Mouse (Mus musculus) spleen, adult 2 months (tissue): ENCODE data around the gene Med17. TPM values are rescaled to one million over a fixed set of nuclear protein-coding genes. Genes with fewer than 3 reads are reported as not detected.

Experiments
- DNase-seq, 2 experiments: peaks; one replicate each; pipeline versions ENCODE4 v3.0.0 to v3.0.0-alpha.2; 2012 to 2021; ENCODE audit warnings: low spot score in 2 of 2, low read depth in 1 of 2
- H3K27ac ChIP-seq: fragments of 200-500 bp; 2 replicates; pipeline ENCODE4 v1.5.1; 2012; ENCODE audit warnings: low read length, inconsistent platforms; ENCODE audit not compliant: insufficient read depth
- H3K27me3 ChIP-seq: fragments of 200-500 bp; 2 replicates; pipeline ENCODE4 v1.6.1; 2012; ENCODE audit warnings: mild to moderate bottlenecking, moderate library complexity, low read length, inconsistent platforms; ENCODE audit not compliant: control insufficient read depth, insufficient read depth
- H3K36me3 ChIP-seq: fragments of 200-500 bp; 2 replicates; pipeline ENCODE4 v1.6.1; 2012; ENCODE audit warnings: mild to moderate bottlenecking, low read length, inconsistent platforms; ENCODE audit not compliant: control insufficient read depth, insufficient read depth
- H3K4me1 ChIP-seq: fragments of 200-500 bp; 2 replicates; pipeline ENCODE4 v1.6.1; 2011; ENCODE audit warnings: inconsistent platforms; ENCODE audit not compliant: control insufficient read depth, insufficient read depth, insufficient read length
- H3K4me3 ChIP-seq: fragments of 200-500 bp; 2 replicates; pipeline ENCODE4 v1.5.1; 2011; ENCODE audit warnings: mild to moderate bottlenecking, inconsistent platforms; ENCODE audit not compliant: insufficient read depth, insufficient read length; ENCODE audit errors: extremely low read depth
- CTCF ChIP-seq: fragments of 200-500 bp; IDR thresholded peaks from 2 replicates; pipeline ENCODE4 v1.5.1; 2011; ENCODE audit warnings: mild to moderate bottlenecking, inconsistent platforms; ENCODE audit not compliant: insufficient read depth, insufficient read length, insufficient replicate concordance; ENCODE audit errors: extremely low read depth
- POLR2A ChIP-seq: fragments of 200-500 bp; IDR thresholded peaks from 2 replicates; pipeline ENCODE4 v1.6.1; 2011; ENCODE audit warnings: low read depth, low read length, inconsistent platforms
- WGBS: fragments of 180-500 bp; shearing (Covaris S2); methylation state at CpG from one replicate; pipeline ENCODE4 v1.1.7; 2018; 5-methylcytosine and 5-hydroxymethylcytosine counted together
- polyA plus RNA-seq: library from polyadenylated mRNA; depleted of rRNA; stranded (reverse); fragments of >200 nt; gene quantifications from 2 replicates; pipeline ENCODE4 v1.2.3, GENCODE M21; 2012

Med17 gene
- polyA plus RNA-seq, 1 experiment = 21.2 TPM

GRCm38 (mm10) chr9:15289251-15289650 lies 9.5 kb upstream of the Med17 start:
- H3K36me3 ChIP-seq = peaks cover 4% of the 10 kb centered on the region
- no peak overlapping the region for H3K27ac ChIP-seq
- WGBS = 15% methylated on average over 6 of the region's 6 CpGs
- no peak overlapping the region for H3K4me3 ChIP-seq
- no peaks in the 10 kb centered on the region for H3K4me1 ChIP-seq
- no peaks in the 10 kb centered on the region for H3K27me3 ChIP-seq
- no peak for DNase-seq
- TF ChIP-seq POLR2A (no peak), CTCF (no peak)

- H3K4me3 ChIP-seq = no peak overlapping the region
- H3K36me3 ChIP-seq = peaks cover 4% of the 10 kb centered on the region
- H3K27ac ChIP-seq = no peak overlapping the region
- WGBS = 83% methylated on average over 3 of the region's 3 CpGs
- no peaks in the 10 kb centered on the region for H3K4me1 ChIP-seq
- TF ChIP-seq POLR2A (no peak), CTCF (no peak)
- DNase-seq = no peak
- H3K27me3 ChIP-seq = no peaks in the 10 kb centered on the region
Measured at GRCm38 (mm10) chr9:15288402-15288801, 8.7 kb upstream of the Med17 start.

- TF ChIP-seq CTCF = no peak
- no peak for TF ChIP-seq POLR2A
- H3K27ac ChIP-seq = no peak overlapping the region
- no peaks in the 10 kb centered on the region for H3K27me3 ChIP-seq
- H3K36me3 ChIP-seq = peaks cover 4% of the 10 kb centered on the region
- no peak for DNase-seq
- H3K4me3 ChIP-seq = no peak overlapping the region
- 69% methylated on average over 6 of the region's 6 CpGs for WGBS
- H3K4me1 ChIP-seq = no peaks in the 10 kb centered on the region
Measured at GRCm38 (mm10) chr9:15287846-15288245, 8.1 kb upstream of the Med17 start.

- H3K27me3 ChIP-seq = no peaks in the 10 kb centered on the region
- H3K36me3 ChIP-seq = peaks cover 2% of the 10 kb centered on the region
- DNase-seq = no peak
- TF ChIP-seq POLR2A (no peak), CTCF (no peak)
- H3K4me3 ChIP-seq = no peak overlapping the region
- WGBS = 82% methylated on average over 3 of the region's 3 CpGs
- peaks cover 4% of the 10 kb centered on the region; the same call in 1 of the 2 replicates for H3K4me1 ChIP-seq
- H3K27ac ChIP-seq = no peak overlapping the region
Measured at GRCm38 (mm10) chr9:15285443-15285842, 5.7 kb upstream of the Med17 start.

GRCm38 (mm10) chr9:15280491-15280879 lies 754 bp upstream of the Med17 start:
- WGBS = 53% methylated on average over 5 of the region's 5 CpGs
- no peak overlapping the region for H3K27ac ChIP-seq
- DNase-seq = no peak

GRCm38 (mm10) chr9:15279139-15279648 lies 537 bp downstream of the Med17 start:
- Histone ChIP-seq H3K27me3 (no peaks in the 10 kb centered on the region), H3K36me3 (peaks cover 15% of the 10 kb centered on the region), H3K27ac (peak overlapping the region; percentile 94), H3K4me1 (peaks cover 8% of the 10 kb centered on the region; the same call in 1 of the 2 replicates), H3K4me3 (peak overlapping the region; percentile 97)
- TF ChIP-seq POLR2A = no peak
- TF ChIP-seq CTCF = no peak
- no peak for DNase-seq
- 6% methylated on average over 19 of the region's 19 CpGs for WGBS

More at GRCm38 (mm10) chr9:15280491-15280879, 754 bp upstream of the Med17 start:
- peak overlapping the region; percentile 97; the same call in 1 of the 2 replicates for H3K4me3 ChIP-seq
- TF ChIP-seq POLR2A (no peak), CTCF (no peak)
- H3K27me3 ChIP-seq = no peaks in the 10 kb centered on the region
- H3K36me3 ChIP-seq = peaks cover 10% of the 10 kb centered on the region
- H3K4me1 ChIP-seq = peaks cover 8% of the 10 kb centered on the region; the same call in 1 of the 2 replicates

- TF ChIP-seq POLR2A = no peak
- TF ChIP-seq CTCF = no peak
- no peaks in the 10 kb centered on the region for H3K27me3 ChIP-seq
- no peak overlapping the region for H3K4me3 ChIP-seq
- H3K27ac ChIP-seq = no peak overlapping the region
- 84% methylated on average over 3 of the region's 3 CpGs for WGBS
- peaks cover 8% of the 10 kb centered on the region; the same call in 1 of the 2 replicates for H3K4me1 ChIP-seq
- DNase-seq = no peak
- peaks cover 22% of the 10 kb centered on the region for H3K36me3 ChIP-seq
Measured at GRCm38 (mm10) chr9:15278343-15278742, 1.4 kb downstream of the Med17 start.
